Mouse (Mus musculus): Measurements from ENCODE around the gene Telo2. TPM values are rescaled to one million over a fixed set of nuclear protein-coding genes. Genes with fewer than 3 reads are reported as not detected.

Telo2 gene
- polyA plus RNA-seq, 1 experiment from 2014 or later, result 25.1 TPM

GRCm38 (mm10) chr17:25080210-25080609 is 35.6 kb downstream of the Telo2 start:
- no peaks in the 10 kb centered on the region for H3K27me3 ChIP-seq (replicated peaks)
- H3K4me1 ChIP-seq, result peaks cover 75% of the 10 kb centered on the region
- H3K27ac ChIP-seq (replicated peaks), result peak overlapping the region; percentile 94
- peak overlapping the region; percentile 53 for H3K4me3 ChIP-seq
- 75% methylated on average over 13 of the region's 13 CpGs for WGBS
- H3K9me3 ChIP-seq, result no peaks in the 10 kb centered on the region
- ATAC-seq (ENCODE audit: extremely low read depth, insufficient number of reproducible peaks, low FRiP score, low TSS enrichment), result no peak
- H3K9ac ChIP-seq, result peak overlapping the region; percentile 74
- H3K4me2 ChIP-seq, result peak overlapping the region; percentile 64
- H3K36me3 ChIP-seq, result peaks cover 2% of the 10 kb centered on the region; the same call in 1 of the 2 replicates

GRCm38 (mm10) chr17:25077771-25078372 is 37.9 kb downstream of the Telo2 start:
- H3K4me2 ChIP-seq, result peak overlapping the region; percentile 64
- ATAC-seq (ENCODE audit: extremely low read depth, insufficient number of reproducible peaks, low FRiP score, low TSS enrichment), result no peak; the same call in 1 of the 2 replicates
- H3K4me3 ChIP-seq, result peak overlapping the region; percentile 53
- peaks cover 58% of the 10 kb centered on the region for H3K4me1 ChIP-seq
- H3K9me3 ChIP-seq, result no peaks in the 10 kb centered on the region
- H3K36me3 ChIP-seq, result peaks cover 11% of the 10 kb centered on the region; the same call in 1 of the 2 replicates
- 42% methylated on average over 13 of the region's 13 CpGs for WGBS
- H3K9ac ChIP-seq, result peak overlapping the region; percentile 74
- no peaks in the 10 kb centered on the region for H3K27me3 ChIP-seq (replicated peaks)
- peak overlapping the region; percentile 80 for H3K27ac ChIP-seq (replicated peaks)

- peaks cover 11% of the 10 kb centered on the region; the same call in 1 of the 2 replicates for H3K36me3 ChIP-seq
- no peaks in the 10 kb centered on the region for H3K27me3 ChIP-seq (replicated peaks)
- ATAC-seq (ENCODE audit: extremely low read depth, insufficient number of reproducible peaks, low FRiP score, low TSS enrichment), result no peak
- peak overlapping the region; percentile 53; the same call in 1 of the 2 replicates for H3K4me3 ChIP-seq
- no peaks in the 10 kb centered on the region for H3K9me3 ChIP-seq
- H3K9ac ChIP-seq, result no peak overlapping the region
- WGBS, result 80% methylated on average over 4 of the region's 4 CpGs
- H3K27ac ChIP-seq (replicated peaks), result no peak overlapping the region
- peak overlapping the region; percentile 64 for H3K4me2 ChIP-seq
- H3K4me1 ChIP-seq, result peaks cover 55% of the 10 kb centered on the region
These were observed 38.9 kb downstream of the Telo2 start for GRCm38 (mm10) chr17:25076906-25077305.

GRCm38 (mm10) chr17:25068690-25069089 is 47.1 kb downstream of the Telo2 start:
- 33% methylated on average over 2 of the region's 2 CpGs for WGBS
- no peaks in the 10 kb centered on the region for H3K9me3 ChIP-seq
- H3K4me1 ChIP-seq, result peaks cover 62% of the 10 kb centered on the region
- H3K36me3 ChIP-seq, result peaks cover 28% of the 10 kb centered on the region; the same call in 1 of the 2 replicates
- 0 out of 2 replicates have a peak overlapping the region, but pooled peaks have one; percentile 9 for H3K9ac ChIP-seq
- H3K4me2 ChIP-seq, result no peak overlapping the region
- no peaks in the 10 kb centered on the region for H3K27me3 ChIP-seq (replicated peaks)
- ATAC-seq (ENCODE audit: extremely low read depth, insufficient number of reproducible peaks, low FRiP score, low TSS enrichment), result no peak
- H3K27ac ChIP-seq (replicated peaks), result peak overlapping the region; percentile 71
- no peak overlapping the region for H3K4me3 ChIP-seq

- peak overlapping the region; percentile 50; the same call in 1 of the 2 replicates for H3K9ac ChIP-seq
These were observed 48.3 kb downstream of the Telo2 start for GRCm38 (mm10) chr17:25067442-25067851.

GRCm38 (mm10) chr17:25066595-25066994 is 49.2 kb downstream of the Telo2 start:
- 85% methylated on average over 7 of the region's 7 CpGs for WGBS
- Histone ChIP-seq H3K36me3 (peaks cover 43% of the 10 kb centered on the region), H3K4me3 (no peak overlapping the region), H3K27ac (replicated peaks) (peak overlapping the region; percentile 71), H3K27me3 (replicated peaks) (no peaks in the 10 kb centered on the region), H3K4me2 (no peak overlapping the region), H3K9me3 (no peaks in the 10 kb centered on the region), H3K4me1 (peaks cover 57% of the 10 kb centered on the region), H3K9ac (no peak overlapping the region)
- ATAC-seq (ENCODE audit: extremely low read depth, insufficient number of reproducible peaks, low FRiP score, low TSS enrichment), result no peak

More at GRCm38 (mm10) chr17:25067442-25067851, 48.3 kb downstream of the Telo2 start:
- Histone ChIP-seq H3K27me3 (replicated peaks) (no peaks in the 10 kb centered on the region), H3K27ac (replicated peaks) (peak overlapping the region; percentile 71), H3K4me1 (peaks cover 59% of the 10 kb centered on the region), H3K4me3 (no peak overlapping the region), H3K36me3 (peaks cover 34% of the 10 kb centered on the region), H3K9me3 (no peaks in the 10 kb centered on the region), H3K4me2 (no peak overlapping the region; the same call in 1 of the 2 replicates)
- WGBS, result 36% methylated on average over 8 of the region's 8 CpGs
- ATAC-seq (ENCODE audit: extremely low read depth, insufficient number of reproducible peaks, low FRiP score, low TSS enrichment), result no peak

GRCm38 (mm10) chr17:25065189-25065588 is 50.6 kb downstream of the Telo2 start:
- Histone ChIP-seq H3K9ac (no peak overlapping the region), H3K27ac (replicated peaks) (peak overlapping the region; percentile 61), H3K4me1 (peaks cover 57% of the 10 kb centered on the region), H3K4me2 (no peak overlapping the region), H3K4me3 (no peak overlapping the region), H3K9me3 (no peaks in the 10 kb centered on the region), H3K27me3 (replicated peaks) (no peaks in the 10 kb centered on the region), H3K36me3 (peaks cover 54% of the 10 kb centered on the region)
- no peak for ATAC-seq (ENCODE audit: extremely low read depth, insufficient number of reproducible peaks, low FRiP score, low TSS enrichment)
- WGBS, result 75% methylated on average over 3 of the region's 3 CpGs

GRCm38 (mm10) chr17:25064351-25064750 is 51.4 kb downstream of the Telo2 start:
- Histone ChIP-seq H3K4me1 (peaks cover 57% of the 10 kb centered on the region), H3K36me3 (peaks cover 55% of the 10 kb centered on the region), H3K9me3 (no peaks in the 10 kb centered on the region), H3K27me3 (replicated peaks) (no peaks in the 10 kb centered on the region), H3K4me3 (no peak overlapping the region), H3K4me2 (peak overlapping the region; percentile 16; the same call in 1 of the 2 replicates), H3K9ac (no peak overlapping the region), H3K27ac (replicated peaks) (peak overlapping the region; percentile 74)
- peak; percentile 67; the same call in 1 of the 2 replicates for ATAC-seq (ENCODE audit: extremely low read depth, insufficient number of reproducible peaks, low FRiP score, low TSS enrichment)
- WGBS, result 34% methylated on average over 9 of the region's 9 CpGs

- Histone ChIP-seq H3K9ac (no peak overlapping the region), H3K9me3 (no peaks in the 10 kb centered on the region), H3K27me3 (replicated peaks) (no peaks in the 10 kb centered on the region), H3K36me3 (peaks cover 54% of the 10 kb centered on the region), H3K4me2 (peak overlapping the region; percentile 16; the same call in 1 of the 2 replicates), H3K27ac (replicated peaks) (peak overlapping the region; percentile 74), H3K4me1 (peaks cover 53% of the 10 kb centered on the region), H3K4me3 (no peak overlapping the region)
- WGBS, result 46% methylated on average over 12 of the region's 12 CpGs
- no peak for ATAC-seq (ENCODE audit: extremely low read depth, insufficient number of reproducible peaks, low FRiP score, low TSS enrichment)
These were observed 51.9 kb downstream of the Telo2 start for GRCm38 (mm10) chr17:25063872-25064271.

- Histone ChIP-seq H3K4me3 (no peak overlapping the region), H3K9ac (no peak overlapping the region), H3K27ac (replicated peaks) (peak overlapping the region; percentile 74), H3K27me3 (replicated peaks) (no peaks in the 10 kb centered on the region), H3K4me1 (peaks cover 46% of the 10 kb centered on the region), H3K36me3 (peaks cover 58% of the 10 kb centered on the region), H3K9me3 (no peaks in the 10 kb centered on the region), H3K4me2 (no peak overlapping the region)
- ATAC-seq (ENCODE audit: extremely low read depth, insufficient number of reproducible peaks, low FRiP score, low TSS enrichment), result no peak
- WGBS, result 89% methylated on average over 4 of the region's 4 CpGs
These were observed 52.5 kb downstream of the Telo2 start for GRCm38 (mm10) chr17:25063261-25063660.

GRCm38 (mm10) chr17:25057041-25057440 is 58.7 kb downstream of the Telo2 start:
- Histone ChIP-seq H3K36me3 (peaks cover 86% of the 10 kb centered on the region), H3K4me3 (no peak overlapping the region), H3K9me3 (no peaks in the 10 kb centered on the region), H3K4me1 (no peaks in the 10 kb centered on the region), H3K27me3 (replicated peaks) (no peaks in the 10 kb centered on the region), H3K27ac (replicated peaks) (no peak overlapping the region), H3K9ac (no peak overlapping the region), H3K4me2 (no peak overlapping the region)
- no peak for ATAC-seq (ENCODE audit: extremely low read depth, insufficient number of reproducible peaks, low FRiP score, low TSS enrichment)
- WGBS, result 80% methylated on average over 6 of the region's 6 CpGs

- Histone ChIP-seq H3K4me3 (no peak overlapping the region), H3K4me2 (no peak overlapping the region), H3K4me1 (no peaks in the 10 kb centered on the region), H3K36me3 (peaks cover 78% of the 10 kb centered on the region), H3K27me3 (replicated peaks) (no peaks in the 10 kb centered on the region), H3K9me3 (no peaks in the 10 kb centered on the region), H3K27ac (replicated peaks) (no peak overlapping the region), H3K9ac (no peak overlapping the region)
- WGBS, result 77% methylated on average over 9 of the region's 9 CpGs
- no peak for ATAC-seq (ENCODE audit: extremely low read depth, insufficient number of reproducible peaks, low FRiP score, low TSS enrichment)
These were observed 62.5 kb downstream of the Telo2 start for GRCm38 (mm10) chr17:25053274-25053673.

All from heart, embryonic 13.5 days (tissue).